28 mouse cellular contexts compared by ENCODE assay signal in the genomic region with DNA sequence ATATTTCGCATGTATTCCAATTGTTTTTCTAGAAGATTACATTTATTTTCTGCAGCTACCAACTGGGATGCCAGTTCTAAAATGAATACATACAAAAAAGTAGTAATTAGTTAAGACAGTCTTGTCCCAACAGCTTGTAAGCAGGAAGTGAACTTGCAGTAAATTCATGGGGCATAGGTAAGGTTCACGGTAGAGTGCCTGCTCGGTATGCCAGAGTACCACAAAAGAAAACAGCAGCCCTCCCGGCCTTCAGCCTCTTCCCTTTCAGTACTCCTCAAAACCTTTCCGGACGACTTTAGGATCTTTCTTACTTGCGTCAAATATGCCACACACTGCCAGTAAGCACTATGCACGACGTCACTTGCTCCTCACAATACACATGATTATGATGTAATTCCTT. TPM values are rescaled to one million over a fixed set of nuclear protein-coding genes. Genes with fewer than 3 reads are reported as not detected.
DNase-seq lines count a peak whose midpoint lies in the region; ATAC-seq and TF ChIP-seq lines count a peak whose summit lies in the region.
"Had no signal": no experiment of that assay in that cellular context is flagged by ENCODE, and none has a peak within 500 bp of the region (broad histone marks: within the 10 kb centered on the region; RNA-seq: fewer than 3 reads in every experiment).

No protein-coding gene starts in this region.

- no peak overlapping the region for H3K27ac ChIP-seq in kidney, embryonic 15.5 days
- H3K27ac ChIP-seq in kidney, embryonic 14.5 days (ENCODE audit: low read depth, low read length), result no peak overlapping the region
- no peak overlapping the region for H3K27ac ChIP-seq in kidney, postnatal 0 days
- H3K27ac ChIP-seq in testis, adult 2 months (ENCODE audit: control insufficient read depth, insufficient read depth, low read depth, low read length), result peak overlapping the region; percentile 79
- H3K27ac ChIP-seq: embryonic facial prominence, embryonic 13.5 days; embryonic facial prominence, embryonic 15.5 days; forebrain, embryonic 10.5 days; forebrain, embryonic 12.5 days had no signal

- no peak overlapping the region for H3K9ac ChIP-seq in kidney, embryonic 15.5 days
- no peak overlapping the region for H3K9ac ChIP-seq in kidney, embryonic 14.5 days (ENCODE audit: low read depth, low read length)
- H3K9ac ChIP-seq in kidney, postnatal 0 days (ENCODE audit: low read depth, low read length), result no peak overlapping the region
- H3K9ac ChIP-seq: embryonic facial prominence, embryonic 13.5 days; embryonic facial prominence, embryonic 15.5 days; forebrain, embryonic 12.5 days had no signal

- no peak overlapping the region for H3K4me2 ChIP-seq in kidney, embryonic 15.5 days
- no peak overlapping the region for H3K4me2 ChIP-seq in kidney, embryonic 14.5 days (replicated peaks; ENCODE audit: low read depth, low read length)
- H3K4me2 ChIP-seq in kidney, postnatal 0 days (ENCODE audit: low read length), result no peak overlapping the region
- H3K4me2 ChIP-seq: embryonic facial prominence, embryonic 13.5 days; embryonic facial prominence, embryonic 15.5 days; forebrain, embryonic 12.5 days had no signal

- peak; percentile 69; the same call in 1 of the 2 replicates for ATAC-seq in kidney, embryonic 15.5 days (replicated peaks; ENCODE audit: low FRiP score)
- no peak for ATAC-seq in kidney, embryonic 14.5 days (ENCODE audit: low FRiP score, low TSS enrichment)
- peak; percentile 29; the same call in 1 of the 2 replicates for ATAC-seq in kidney, postnatal 0 days (replicated peaks; ENCODE audit: low FRiP score, low read depth)
- ATAC-seq: CD4-positive, CD25-positive, alpha-beta regulatory T cell, adult 4 months; forebrain, embryonic 14.5 days; forebrain, embryonic 16.5 days had no signal

- no peak for TF ChIP-seq CTCF in kidney, postnatal 0 days (IDR thresholded peaks at IDR 0.05; ENCODE audit: low read depth)
- no peak for TF ChIP-seq CTCF in testis, adult 2 months (IDR thresholded peaks at IDR 0.05; ENCODE audit: control insufficient read depth, insufficient read depth, insufficient replicate concordance, low read depth, low read length)

- TF ChIP-seq POLR2A in testis, adult 2 months (IDR thresholded peaks at IDR 0.05; ENCODE audit: control insufficient read depth, low read depth, low read length), result no peak

- peak; percentile 32 for DNase-seq in kidney, postnatal 0 days (ENCODE audit: low spot score)
- DNase-seq in kidney, adult 9 months, result no peak
- DNase-seq in testis, postnatal 14 days (ENCODE audit: low spot score), result no peak
- DNase-seq in kidney, postnatal 14 days, result peak; percentile 25
- no peak for DNase-seq in lung, postnatal 36 days
- DNase-seq: adrenal gland, adult 2 months; adrenal gland, postnatal 10 days; adrenal gland, postnatal 25 days; cerebellum, adult 11 months; cerebellum, adult 18-20 months; cerebellum, adult 8-10 months; cerebellum, adult 9-11 months; cerebellum, postnatal 14 days; cerebellum, postnatal 36 days; embryo, embryonic 11 days had no signal

- no peaks in the 10 kb centered on the region for H3K27me3 ChIP-seq in kidney, embryonic 15.5 days
- H3K27me3 ChIP-seq in kidney, embryonic 14.5 days (ENCODE audit: control insufficient read depth, insufficient read depth, low read length), result no peaks in the 10 kb centered on the region
- H3K27me3 ChIP-seq in kidney, postnatal 0 days (ENCODE audit: insufficient read depth, low read length), result no peaks in the 10 kb centered on the region
- no peaks in the 10 kb centered on the region for H3K27me3 ChIP-seq in testis, adult 2 months (ENCODE audit: control insufficient read depth, insufficient read depth, low read length)
- H3K27me3 ChIP-seq: CH12.LX; embryonic facial prominence, embryonic 13.5 days; embryonic facial prominence, embryonic 15.5 days; forebrain, embryonic 12.5 days had no signal

- WGBS in kidney, embryonic 15.5 days, result 59% methylated on average over 9 of the region's 9 CpGs
- 75% methylated on average over 9 of the region's 9 CpGs for WGBS in kidney, embryonic 14.5 days
- WGBS in kidney, postnatal 0 days, result 60% methylated on average over 9 of the region's 9 CpGs

- H3K9me3 ChIP-seq in kidney, embryonic 15.5 days (replicated peaks), result no peaks in the 10 kb centered on the region
- no peaks in the 10 kb centered on the region for H3K9me3 ChIP-seq in kidney, embryonic 14.5 days (ENCODE audit: control insufficient read depth, low read length)
- H3K9me3 ChIP-seq in kidney, postnatal 0 days (replicated peaks; ENCODE audit: low read length), result no peaks in the 10 kb centered on the region
- H3K9me3 ChIP-seq: embryonic facial prominence, embryonic 13.5 days; embryonic facial prominence, embryonic 15.5 days; forebrain, embryonic 10.5 days; forebrain, embryonic 12.5 days; G1E had no signal

- H3K36me3 ChIP-seq in kidney, embryonic 15.5 days, result peaks cover 80% of the 10 kb centered on the region
- H3K36me3 ChIP-seq in kidney, embryonic 14.5 days (ENCODE audit: control insufficient read depth, insufficient read depth, low read length), result peaks cover 73% of the 10 kb centered on the region
- peaks cover 44% of the 10 kb centered on the region for H3K36me3 ChIP-seq in kidney, postnatal 0 days (ENCODE audit: insufficient read depth, low read length)
- H3K36me3 ChIP-seq in testis, adult 2 months (ENCODE audit: control insufficient read depth, insufficient read depth, low read length), result peaks cover 4% of the 10 kb centered on the region

- no peaks in the 10 kb centered on the region for H3K4me1 ChIP-seq in kidney, embryonic 15.5 days
- H3K4me1 ChIP-seq in kidney, embryonic 14.5 days (ENCODE audit: control insufficient read depth, insufficient read depth, low read length), result no peaks in the 10 kb centered on the region
- no peaks in the 10 kb centered on the region for H3K4me1 ChIP-seq in kidney, postnatal 0 days (replicated peaks; ENCODE audit: insufficient read depth, low read length)
- H3K4me1 ChIP-seq in testis, adult 2 months (ENCODE audit: control insufficient read depth, insufficient read depth, low read length), result no peaks in the 10 kb centered on the region
- H3K4me1 ChIP-seq: embryonic facial prominence, embryonic 13.5 days; embryonic facial prominence, embryonic 15.5 days; forebrain, embryonic 12.5 days had no signal

- H3K4me3 ChIP-seq in kidney, embryonic 15.5 days (replicated peaks), result no peak overlapping the region
- no peak overlapping the region for H3K4me3 ChIP-seq in kidney, embryonic 14.5 days (ENCODE audit: low read length)
- H3K4me3 ChIP-seq in kidney, postnatal 0 days (replicated peaks; ENCODE audit: low read depth, low read length), result no peak overlapping the region
- H3K4me3 ChIP-seq in testis, adult 2 months (ENCODE audit: control insufficient read depth, low read depth, low read length), result peak overlapping the region; percentile 72
- H3K4me3 ChIP-seq: embryonic facial prominence, embryonic 13.5 days; embryonic facial prominence, embryonic 15.5 days; erythroblast, embryonic 14.5 days; forebrain, embryonic 10.5 days; forebrain, embryonic 12.5 days had no signal

RNA-seq across cellular contexts. Expression of a gene that starts 8.5 kb away (rescaled TPM):
- 56.1 and 62.0 TPM in 2 replicates for polyA plus RNA-seq in kidney, embryonic 15.5 days (2015; fragmentation: Nextera tagmentation; extraction: Ambion mirVana)
- polyA plus RNA-seq in kidney, embryonic 14.5 days (2014; fragmentation: Nextera tagmentation; extraction: Ambion mirVana), result 66.4 and 69.8 TPM in 2 replicates
- 49.2 and 50.3 TPM in 2 replicates for polyA plus RNA-seq in kidney, postnatal 0 days (2015; fragmentation: Nextera tagmentation; extraction: Ambion mirVana)
- polyA plus RNA-seq in testis, adult 2 months (2012; rRNA removed), result 84.8 and 97.6 TPM in 2 replicates

RNA-seq across cellular contexts. Expression of a gene that starts 9.1 kb away (rescaled TPM):
- polyA plus RNA-seq in kidney, embryonic 15.5 days (2015; fragmentation: Nextera tagmentation; extraction: Ambion mirVana), result 23.7 and 25.4 TPM in 2 replicates
- polyA plus RNA-seq in kidney, embryonic 14.5 days (2014; fragmentation: Nextera tagmentation; extraction: Ambion mirVana), result 26.6 and 34.0 TPM in 2 replicates
- 19.6 and 20.3 TPM in 2 replicates for polyA plus RNA-seq in kidney, postnatal 0 days (2015; fragmentation: Nextera tagmentation; extraction: Ambion mirVana)
- polyA plus RNA-seq in testis, adult 2 months (2012; rRNA removed), result 6.6 and 6.9 TPM in 2 replicates

Comparison
In these comparisons a context has a peak if more than half of its experiments do, and no peak if none do; other contexts are left out.
1. DNase-seq: peak in kidney, postnatal 0 days (single experiment) and kidney, postnatal 14 days (single experiment); none in kidney, adult 9 months (single experiment), testis, postnatal 14 days (single experiment) and lung, postnatal 36 days (single experiment).